Mouse (Mus musculus): ENCODE measurements at regions not wholly inside any gene's neighbourhood (a gene's known extent, or its start where the extent isn't known, plus 50 kb on each side); places are given as distances from the start of the nearest gene placed in this dataset.

- Histone ChIP-seq H3K9me3 (ENCODE audit: control insufficient read depth, low read length) (no peaks in the 10 kb centered on the region), H3K27ac (replicated peaks; ENCODE audit: low read depth, low read length) (no peak overlapping the region), H3K4me3 (replicated peaks; ENCODE audit: low read length) (no peak overlapping the region), H3K27me3 (ENCODE audit: control insufficient read depth, insufficient read depth, low read length) (no peaks in the 10 kb centered on the region), H3K36me3 (ENCODE audit: control insufficient read depth, insufficient read depth, low read length) (no peaks in the 10 kb centered on the region), H3K9ac (ENCODE audit: low read depth, low read length, severe bottlenecking) (no peak overlapping the region), H3K4me1 (ENCODE audit: control insufficient read depth, insufficient read depth, low read length) (no peaks in the 10 kb centered on the region), H3K4me2 (replicated peaks; ENCODE audit: low read depth, low read length, severe bottlenecking) (no peak overlapping the region)
- 42% methylated on average over 10 of the region's 10 CpGs for WGBS
- ATAC-seq (ENCODE audit: low FRiP score, low read depth) (no peak), DNase-seq (ENCODE audit: low spot score) (no peak)
- no peak for TF ChIP-seq POLR2A (IDR thresholded peaks at IDR 0.05; ENCODE audit: borderline replicate concordance, extremely low read depth, insufficient read depth, insufficient read length)
Observed at GRCm38 (mm10) chr11:114370708-114371107, 297.6 kb upstream of the Rpl38 start.

- no peak for TF ChIP-seq POLR2A (IDR thresholded peaks at IDR 0.05; ENCODE audit: borderline replicate concordance, extremely low read depth, insufficient read depth, insufficient read length)
- H3K4me1 ChIP-seq (ENCODE audit: control insufficient read depth, insufficient read depth, low read length) = no peaks in the 10 kb centered on the region
- no peaks in the 10 kb centered on the region for H3K27me3 ChIP-seq (ENCODE audit: control insufficient read depth, insufficient read depth, low read length)
- H3K36me3 ChIP-seq (ENCODE audit: control insufficient read depth, insufficient read depth, low read length) = no peaks in the 10 kb centered on the region
- no peaks in the 10 kb centered on the region for H3K9me3 ChIP-seq (ENCODE audit: control insufficient read depth, low read length)
- H3K4me3 ChIP-seq (replicated peaks; ENCODE audit: low read length) = no peak overlapping the region
- no peak for DNase-seq (ENCODE audit: low spot score)
- ATAC-seq (ENCODE audit: low FRiP score, low read depth) = no peak
- no peak overlapping the region for H3K9ac ChIP-seq (ENCODE audit: low read depth, low read length, severe bottlenecking)
- WGBS = 77% methylated on average over 7 of the region's 8 CpGs
- H3K4me2 ChIP-seq (replicated peaks; ENCODE audit: low read depth, low read length, severe bottlenecking) = no peak overlapping the region
- no peak overlapping the region for H3K27ac ChIP-seq (replicated peaks; ENCODE audit: low read depth, low read length)
Observed at GRCm38 (mm10) chr11:114367779-114368178, 300.5 kb upstream of the Rpl38 start.

- WGBS = 81% methylated on average over 8 of the region's 8 CpGs
- Histone ChIP-seq H3K9me3 (ENCODE audit: control insufficient read depth, low read length) (no peaks in the 10 kb centered on the region), H3K27ac (replicated peaks; ENCODE audit: low read depth, low read length) (no peak overlapping the region), H3K36me3 (ENCODE audit: control insufficient read depth, insufficient read depth, low read length) (no peaks in the 10 kb centered on the region), H3K9ac (ENCODE audit: low read depth, low read length, severe bottlenecking) (no peak overlapping the region), H3K27me3 (ENCODE audit: control insufficient read depth, insufficient read depth, low read length) (no peaks in the 10 kb centered on the region), H3K4me1 (ENCODE audit: control insufficient read depth, insufficient read depth, low read length) (no peaks in the 10 kb centered on the region), H3K4me3 (replicated peaks; ENCODE audit: low read length) (no peak overlapping the region), H3K4me2 (replicated peaks; ENCODE audit: low read depth, low read length, severe bottlenecking) (no peak overlapping the region)
- ATAC-seq (ENCODE audit: low FRiP score, low read depth) = no peak
- no peak for TF ChIP-seq POLR2A (IDR thresholded peaks at IDR 0.05; ENCODE audit: borderline replicate concordance, extremely low read depth, insufficient read depth, insufficient read length)
- no peak for DNase-seq (ENCODE audit: low spot score)
Observed at GRCm38 (mm10) chr11:114360946-114361345, 294.1 kb upstream of the Sdk2 start.

GRCm38 (mm10) chr11:114360321-114360720 is 293.5 kb upstream of the Sdk2 start:
- Histone ChIP-seq H3K27me3 (ENCODE audit: control insufficient read depth, insufficient read depth, low read length) (no peaks in the 10 kb centered on the region), H3K4me3 (replicated peaks; ENCODE audit: low read length) (no peak overlapping the region), H3K9ac (ENCODE audit: low read depth, low read length, severe bottlenecking) (no peak overlapping the region), H3K36me3 (ENCODE audit: control insufficient read depth, insufficient read depth, low read length) (no peaks in the 10 kb centered on the region), H3K27ac (replicated peaks; ENCODE audit: low read depth, low read length) (no peak overlapping the region), H3K4me1 (ENCODE audit: control insufficient read depth, insufficient read depth, low read length) (no peaks in the 10 kb centered on the region), H3K4me2 (replicated peaks; ENCODE audit: low read depth, low read length, severe bottlenecking) (no peak overlapping the region), H3K9me3 (ENCODE audit: control insufficient read depth, low read length) (no peaks in the 10 kb centered on the region)
- ATAC-seq (ENCODE audit: low FRiP score, low read depth) (no peak), DNase-seq (ENCODE audit: low spot score) (no peak)
- TF ChIP-seq POLR2A (IDR thresholded peaks at IDR 0.05; ENCODE audit: borderline replicate concordance, extremely low read depth, insufficient read depth, insufficient read length) = no peak
- WGBS = 86% methylated on average over 10 of the region's 10 CpGs

- WGBS = 58% methylated on average over 4 of the region's 4 CpGs
- Histone ChIP-seq H3K4me1 (ENCODE audit: control insufficient read depth, insufficient read depth, low read length) (no peaks in the 10 kb centered on the region), H3K4me2 (replicated peaks; ENCODE audit: low read depth, low read length, severe bottlenecking) (no peak overlapping the region), H3K36me3 (ENCODE audit: control insufficient read depth, insufficient read depth, low read length) (no peaks in the 10 kb centered on the region), H3K27ac (replicated peaks; ENCODE audit: low read depth, low read length) (no peak overlapping the region), H3K9ac (ENCODE audit: low read depth, low read length, severe bottlenecking) (no peak overlapping the region), H3K9me3 (ENCODE audit: control insufficient read depth, low read length) (no peaks in the 10 kb centered on the region), H3K4me3 (replicated peaks; ENCODE audit: low read length) (no peak overlapping the region), H3K27me3 (ENCODE audit: control insufficient read depth, insufficient read depth, low read length) (no peaks in the 10 kb centered on the region)
- no peak for ATAC-seq (ENCODE audit: low FRiP score, low read depth)
- DNase-seq (ENCODE audit: low spot score) = no peak
- no peak for TF ChIP-seq POLR2A (IDR thresholded peaks at IDR 0.05; ENCODE audit: borderline replicate concordance, extremely low read depth, insufficient read depth, insufficient read length)
Observed at GRCm38 (mm10) chr11:114352146-114352795, 285.4 kb upstream of the Sdk2 start.
